Mouse (Mus musculus): ENCODE measurements around the gene Zscan10.

- TF ChIP-seq POLR2A (IDR thresholded peaks at IDR 0.05; ENCODE audit: insufficient read length, low read depth): no peak
- TF ChIP-seq MAX (IDR thresholded peaks at IDR 0.05; ENCODE audit: low read depth): no peak
- TF ChIP-seq USF1 (IDR thresholded peaks at IDR 0.05; ENCODE audit: low read depth): no peak
Observed at GRCm38 (mm10) chr17:23587253-23587652, 13.4 kb upstream of the Zscan10 start.
